Mouse (Mus musculus): ENCODE data around the gene Xrn2.
"Not testable (repeated sequence)": the region's sequence is repeated elsewhere in the genome, so short reads cannot be mapped to it uniquely, and the experiment has no call there.

Xrn2 gene

DNA sequence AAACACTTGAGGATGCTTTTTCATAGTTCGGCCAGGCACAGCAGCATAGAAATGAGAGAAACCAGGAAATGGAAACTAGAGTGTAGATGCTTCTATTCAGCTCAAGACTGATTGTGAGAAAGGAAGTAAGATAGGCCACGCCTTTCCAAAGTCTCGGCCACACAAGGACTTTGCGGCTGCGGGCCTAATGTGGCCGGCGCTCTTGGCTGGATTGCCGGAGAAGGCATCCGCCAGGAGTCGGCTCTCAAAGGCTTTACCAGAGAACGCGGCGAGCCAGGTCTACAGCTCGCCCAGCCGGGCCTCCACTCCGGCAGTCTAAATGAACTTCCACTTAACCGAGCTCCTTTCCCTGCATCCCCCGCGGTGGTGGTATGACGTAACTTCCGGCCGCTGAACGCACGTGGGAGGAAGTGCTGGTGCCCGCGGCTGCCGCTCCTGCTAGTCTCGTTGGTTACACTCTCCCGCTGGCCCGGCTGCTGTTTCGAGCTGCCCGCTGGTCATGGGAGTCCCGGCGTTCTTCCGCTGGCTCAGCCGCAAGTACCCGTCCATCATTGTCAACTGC, at the start of gene Xrn2:
Gene Xrn2, plus strand, starts transcription at position 374 of the 562 bp plus-strand sequence.
- peak; percentile 91 to 93 for DNase-seq

DNA sequence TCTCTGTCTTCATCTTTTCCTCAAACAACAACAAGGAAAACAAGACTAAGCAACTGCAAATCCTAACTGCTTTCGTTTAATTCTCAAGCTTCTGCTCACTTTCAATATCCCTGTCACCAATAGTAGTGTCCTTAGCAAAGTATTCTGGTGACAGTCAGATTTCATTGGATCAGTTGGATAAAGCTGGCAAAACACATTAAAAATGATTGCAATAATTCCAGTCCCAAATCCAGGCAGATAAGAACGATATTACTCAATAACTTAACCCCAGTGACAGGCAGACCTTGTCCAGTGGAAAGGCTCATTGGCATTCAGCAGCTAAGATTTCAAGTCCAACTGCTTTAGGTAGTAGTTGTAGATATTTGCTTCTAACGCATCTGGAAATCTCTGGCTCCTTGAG, 37.8 kb upstream of the Xrn2 start:
- no peak for DNase-seq

DNA sequence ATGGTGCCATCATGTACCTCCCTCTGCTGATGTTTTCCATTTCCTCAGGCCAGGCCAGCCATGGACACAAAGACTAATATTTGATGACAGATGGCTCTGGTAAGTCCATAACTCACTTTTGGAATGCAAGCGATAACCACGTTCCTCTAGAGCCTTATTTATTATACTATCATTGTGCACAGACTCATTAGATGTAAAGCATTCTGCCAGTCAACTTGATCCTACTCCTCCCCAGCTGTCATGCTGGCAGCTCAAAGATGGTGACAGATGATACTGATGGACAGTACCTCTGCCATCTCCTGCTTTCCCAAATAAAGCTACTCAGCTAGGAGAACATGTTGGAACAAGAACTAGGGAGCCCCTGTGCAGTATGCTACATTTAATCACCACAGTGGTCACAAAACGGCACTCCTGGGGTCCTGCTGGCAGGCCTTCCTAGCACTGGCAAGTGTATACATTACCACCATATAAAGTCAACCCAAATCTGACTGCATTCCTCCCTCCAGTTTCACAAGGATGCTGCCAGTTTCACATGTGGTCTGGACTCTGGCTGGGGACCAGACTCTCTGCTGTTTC, 37.3 kb upstream of the Xrn2 start:
- no peak for DNase-seq

DNA sequence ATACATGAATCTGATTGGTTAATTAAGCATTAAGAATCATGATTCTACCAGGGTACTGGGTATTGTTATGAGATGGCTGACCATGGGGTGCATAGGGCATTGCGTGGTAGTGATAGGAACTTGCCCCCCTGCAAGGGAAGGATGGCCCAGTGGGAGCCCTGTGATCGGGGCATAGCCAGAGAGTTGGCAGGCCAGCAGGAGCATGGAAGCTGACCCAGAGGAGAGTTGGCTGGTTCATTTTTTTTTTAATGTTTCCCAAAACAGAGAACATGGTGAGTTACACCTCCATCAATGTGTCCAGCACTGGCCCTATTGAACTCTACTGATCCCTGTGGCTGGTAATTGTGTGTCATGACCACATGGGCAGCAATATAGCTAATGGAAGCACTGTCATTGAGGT, 30.0 kb upstream of the Xrn2 start:
- DNase-seq = no peak

DNA sequence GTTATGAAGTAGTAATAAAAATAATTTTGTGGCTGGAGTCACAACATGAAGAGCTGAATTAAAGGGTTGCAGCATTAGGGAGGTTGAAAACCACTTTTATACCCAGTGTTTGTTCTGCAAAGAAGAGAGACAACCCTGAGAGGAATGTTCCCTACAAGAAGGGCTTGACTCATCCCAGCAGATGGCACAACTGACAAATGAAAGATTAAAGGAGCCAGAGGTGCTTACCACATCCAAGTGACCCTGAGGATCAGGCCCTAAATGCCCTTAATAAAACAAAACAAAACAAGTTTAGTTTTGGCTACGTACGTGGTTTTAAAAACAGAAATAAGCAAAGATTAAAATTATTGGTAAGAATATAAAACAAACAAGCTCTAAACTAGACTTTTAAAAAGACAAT, 28.0 kb upstream of the Xrn2 start:
- no peak for DNase-seq

DNA sequence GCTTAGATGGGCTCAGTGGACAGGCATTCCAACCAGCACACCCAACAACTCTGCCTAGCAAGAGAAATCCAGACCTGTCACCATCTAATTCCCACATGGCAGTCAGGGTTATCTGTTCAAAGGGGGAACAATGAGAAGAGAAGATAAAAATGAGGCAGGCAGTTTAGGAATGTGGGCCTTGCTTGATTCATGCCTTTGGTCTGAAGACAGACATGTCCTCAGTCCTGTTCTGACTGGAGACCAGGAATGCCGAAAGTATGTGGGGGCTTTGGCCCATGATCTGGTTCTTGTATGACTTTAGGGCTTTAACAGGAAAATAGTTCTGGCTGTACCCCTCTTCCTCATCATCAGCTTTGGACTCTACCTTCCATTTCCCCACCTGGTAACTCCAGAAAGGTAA, 27.0 kb upstream of the Xrn2 start:
- no peak for DNase-seq

DNA sequence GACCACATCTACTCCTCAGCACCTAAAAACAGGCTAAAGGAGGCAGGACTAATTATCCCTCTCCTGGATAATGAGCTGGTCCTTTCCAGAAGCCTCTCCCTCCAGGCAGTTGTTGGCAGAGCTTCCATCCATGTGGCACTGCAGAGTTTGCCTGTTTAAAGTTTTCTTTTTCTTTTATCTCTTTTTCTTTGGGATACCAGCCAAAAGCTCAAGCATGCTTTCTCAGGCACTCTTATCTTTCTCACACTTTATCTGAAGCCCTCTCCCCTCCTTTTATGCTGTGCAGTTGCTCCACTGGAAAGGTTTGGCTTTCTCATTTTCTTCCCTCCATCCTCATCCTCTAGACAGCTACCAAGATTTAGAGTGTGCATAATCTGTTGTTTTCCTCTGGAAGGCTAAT, 26.4 kb upstream of the Xrn2 start:
- no peak for DNase-seq

DNA sequence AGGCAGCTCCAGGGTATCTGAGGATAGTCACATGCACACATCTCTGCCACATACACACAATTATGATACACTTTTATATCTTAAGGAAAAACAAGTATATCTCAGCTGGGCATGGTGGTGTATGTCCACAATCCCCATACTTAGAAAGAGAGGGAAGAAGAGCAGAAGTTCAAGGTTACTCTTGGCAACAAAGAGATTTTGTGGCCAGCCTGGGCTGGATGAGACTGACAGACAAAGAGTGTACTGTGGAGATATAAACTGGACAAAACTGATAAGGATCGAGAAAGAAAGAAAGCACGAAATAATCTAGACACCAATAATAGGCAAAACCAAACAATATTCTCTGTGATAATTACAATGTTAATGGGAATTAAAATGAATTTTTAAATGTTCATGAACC, 5.5 kb upstream of the Xrn2 start:
- no peak for DNase-seq

DNA sequence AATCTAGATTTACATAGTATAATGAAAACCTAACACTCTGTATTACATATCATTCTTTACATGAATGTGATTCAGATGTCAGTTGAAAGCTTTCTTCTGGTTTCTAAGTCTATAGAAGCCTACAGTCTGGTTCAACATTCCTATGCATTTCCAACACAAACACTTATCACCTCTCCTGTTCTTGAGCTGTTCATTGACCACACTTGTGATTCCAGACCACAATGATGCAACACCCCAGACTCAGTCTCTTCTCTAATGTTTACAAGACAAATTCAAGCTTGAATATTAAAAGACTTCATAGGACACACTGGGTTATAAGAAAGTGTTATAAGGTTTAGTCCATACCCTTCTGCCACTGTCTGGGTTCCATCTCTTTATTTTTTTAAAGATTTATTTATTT, 3.7 kb upstream of the Xrn2 start:
- DNase-seq = no peak

DNA sequence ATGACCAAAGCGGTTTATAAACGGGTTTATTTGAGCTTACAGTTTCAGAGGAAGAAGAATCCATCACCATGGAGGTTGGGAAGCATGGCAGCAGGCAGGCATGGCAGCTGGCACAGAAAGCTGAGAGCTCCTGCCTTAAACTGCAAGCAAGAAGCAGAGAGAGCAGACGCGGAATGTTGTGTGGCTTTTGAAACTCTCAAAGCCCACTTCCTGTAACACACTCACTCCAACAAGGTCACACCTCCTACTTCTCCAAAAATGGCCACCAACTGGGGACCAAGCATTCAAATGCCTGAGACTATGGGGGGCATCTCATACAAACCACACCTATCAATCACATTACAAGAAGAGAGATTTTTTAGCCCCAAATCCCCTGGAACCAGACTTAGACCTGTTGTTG, 2.7 kb upstream of the Xrn2 start:
- peak; percentile 16 to 20 for DNase-seq

DNA sequence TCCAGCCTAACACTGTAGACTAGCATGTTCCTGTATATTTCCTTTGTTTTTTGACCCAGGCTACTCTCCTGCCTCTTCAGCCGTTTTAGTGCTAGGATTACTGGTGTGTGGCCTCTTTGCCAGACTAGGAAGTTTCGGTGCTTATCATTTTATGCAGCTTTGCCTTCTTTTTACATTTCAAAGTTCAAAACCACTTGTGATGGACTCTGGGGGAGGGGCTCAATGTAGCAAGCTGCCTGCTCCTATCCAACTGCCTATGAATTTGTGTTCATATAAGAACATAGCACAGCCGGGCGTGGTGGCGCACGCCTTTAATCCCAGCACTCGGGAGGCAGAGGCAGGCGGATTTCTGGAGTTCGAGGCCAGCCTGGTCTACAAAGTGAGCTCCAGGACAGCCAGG, 1.8 kb upstream of the Xrn2 start:
- DNase-seq = no peak

DNA sequence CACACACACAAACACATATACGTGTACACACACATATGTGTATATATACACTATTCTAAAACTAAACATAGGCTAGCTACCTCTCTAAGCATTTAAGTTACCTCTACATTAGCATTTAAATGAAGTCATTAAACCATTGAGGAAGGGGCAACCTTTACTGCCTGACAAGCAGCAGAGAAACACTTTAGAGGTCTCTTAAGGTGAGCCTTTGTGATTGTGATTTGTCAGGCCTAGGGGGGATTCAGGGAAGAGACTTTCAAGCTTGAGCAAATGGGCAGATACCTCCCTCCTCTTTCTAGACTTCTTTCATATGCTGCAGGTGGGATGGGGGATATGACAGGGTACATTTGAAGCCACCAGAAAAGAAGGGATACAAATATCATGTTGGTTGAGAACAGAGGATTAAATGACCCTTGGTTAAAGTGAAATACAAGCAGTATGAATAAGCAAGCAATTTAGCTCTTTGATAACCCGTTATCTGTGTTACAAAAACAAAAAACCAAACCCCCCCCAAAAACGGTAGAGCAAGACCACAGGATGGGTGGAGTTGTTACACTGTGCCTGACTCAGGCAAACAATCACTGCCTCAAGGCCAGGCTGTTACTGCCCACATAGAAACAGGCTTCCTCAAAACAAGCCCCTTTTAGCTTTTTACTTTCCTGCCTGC, 1.2 kb upstream of the Xrn2 start:
- DNase-seq = peak; percentile 6 to 16

DNA sequence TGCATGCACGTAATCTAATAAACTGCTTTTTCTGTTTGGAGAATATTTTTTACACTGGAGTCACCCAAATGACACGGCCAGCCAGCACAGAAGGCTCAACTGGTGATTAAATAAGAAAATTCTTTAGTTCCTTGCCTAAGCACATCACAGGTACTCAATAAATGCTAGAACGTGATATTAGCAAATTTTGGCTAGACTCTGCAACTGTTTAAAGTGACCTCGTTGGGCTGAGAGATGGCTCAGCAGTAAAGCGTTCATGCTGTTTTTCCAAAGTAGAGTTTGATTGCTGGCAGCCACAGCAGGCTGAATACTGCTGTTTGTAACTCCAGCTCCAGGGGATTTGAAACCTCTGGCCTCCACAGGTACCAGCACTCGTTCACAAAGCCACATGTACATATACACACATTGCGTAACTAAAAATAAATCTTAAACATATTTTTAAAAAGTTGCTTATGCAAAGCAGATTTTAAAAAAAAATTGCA, 614 bp upstream of the Xrn2 start:
- peak; percentile 6 to 29 for DNase-seq

DNA sequence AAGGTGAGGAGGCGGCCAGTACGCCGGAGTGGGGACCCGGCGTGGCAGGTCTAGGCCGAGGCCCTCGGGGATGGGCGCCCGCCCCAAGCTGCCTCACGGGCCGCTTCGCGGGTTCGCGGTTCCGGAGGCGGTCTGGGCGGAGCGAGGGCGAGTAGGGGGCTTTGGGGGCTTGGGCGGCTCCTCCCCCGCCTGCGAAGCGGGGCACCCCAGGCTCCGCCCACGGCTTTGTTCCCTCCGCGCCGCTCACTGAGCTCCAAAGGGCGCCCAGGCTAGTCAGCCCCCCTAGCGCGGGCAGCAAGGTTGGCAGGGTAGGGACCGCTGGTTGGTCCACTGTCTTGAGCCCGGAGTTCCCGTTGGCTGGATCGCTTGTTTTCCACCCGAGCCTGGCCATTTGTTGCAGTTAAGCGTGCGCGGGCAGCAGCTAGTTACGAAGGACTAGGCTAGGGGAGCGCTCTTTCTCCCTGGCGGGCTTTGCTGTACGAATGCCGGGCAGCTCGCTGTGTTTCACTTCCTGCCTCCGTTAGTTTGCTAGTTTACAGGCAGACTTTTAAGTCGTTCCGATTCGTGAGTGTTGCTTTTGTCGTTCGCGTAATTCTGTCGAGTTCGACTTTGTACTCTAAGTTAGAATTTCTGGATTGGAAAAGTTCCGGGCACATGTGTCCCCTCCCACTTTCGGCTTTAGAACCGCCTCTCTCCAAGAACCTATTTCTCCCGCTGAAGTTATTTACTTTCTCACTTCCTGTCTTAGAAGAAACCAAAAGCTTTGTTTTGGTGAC, 586 bp downstream of the Xrn2 start:
- no peak for DNase-seq

DNA sequence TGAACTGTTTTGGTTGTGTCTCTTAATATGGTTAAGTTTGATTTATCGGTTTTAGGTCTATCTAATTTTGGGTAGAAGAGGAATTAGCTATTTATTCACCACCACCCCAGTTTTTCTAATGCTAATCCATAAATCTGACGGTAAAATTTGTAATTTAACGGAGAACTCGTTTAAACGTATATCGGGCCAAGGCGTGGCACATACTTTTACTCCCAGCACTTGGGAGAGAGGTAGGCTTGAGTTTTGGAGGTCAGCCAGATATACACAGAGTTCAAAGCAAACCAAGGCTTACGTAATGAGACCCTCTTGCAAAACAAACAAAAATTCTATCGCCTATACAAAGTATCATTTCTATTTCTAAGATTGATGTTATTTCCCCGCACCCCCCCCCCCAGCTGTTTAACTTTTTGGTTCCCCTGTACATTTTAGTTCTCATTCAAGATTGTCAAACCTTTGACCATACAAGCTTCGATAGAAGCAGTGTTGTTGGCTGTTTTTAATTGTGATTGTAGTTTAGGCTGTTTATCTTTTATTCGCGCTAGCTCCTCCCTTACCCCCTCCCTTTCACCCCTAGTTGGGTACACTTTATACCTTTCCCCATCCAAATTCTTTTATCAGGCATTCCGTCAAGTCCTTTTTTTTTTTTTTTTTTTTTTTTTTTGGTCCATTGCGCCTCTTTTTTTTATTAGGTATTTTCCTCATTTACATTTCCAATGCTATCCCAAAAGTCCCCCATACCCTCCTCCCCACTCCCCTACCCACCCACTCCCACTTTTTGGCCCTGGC, 1.5 kb downstream of the Xrn2 start:
- DNase-seq = no peak

DNA sequence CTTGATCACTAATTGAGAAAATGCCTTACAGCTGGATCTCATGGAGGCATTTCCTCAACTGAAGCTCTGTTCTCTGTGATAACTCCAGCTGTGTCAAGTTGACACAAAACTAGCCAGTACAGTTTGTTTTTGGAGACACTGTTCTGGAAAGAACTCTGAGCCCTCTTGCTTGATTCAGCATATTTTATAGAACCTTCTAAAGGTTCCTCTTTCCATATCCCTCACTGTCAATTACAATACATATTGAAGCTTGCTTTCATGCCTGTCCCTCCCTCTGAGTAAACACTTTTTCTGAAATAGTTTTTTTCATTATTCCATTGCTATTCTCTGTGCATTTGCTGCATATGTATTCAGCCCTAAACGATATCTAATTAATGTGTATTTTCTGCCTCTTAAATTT, 9.2 kb downstream of the Xrn2 start:
- not testable (repeated sequence) for DNase-seq

DNA sequence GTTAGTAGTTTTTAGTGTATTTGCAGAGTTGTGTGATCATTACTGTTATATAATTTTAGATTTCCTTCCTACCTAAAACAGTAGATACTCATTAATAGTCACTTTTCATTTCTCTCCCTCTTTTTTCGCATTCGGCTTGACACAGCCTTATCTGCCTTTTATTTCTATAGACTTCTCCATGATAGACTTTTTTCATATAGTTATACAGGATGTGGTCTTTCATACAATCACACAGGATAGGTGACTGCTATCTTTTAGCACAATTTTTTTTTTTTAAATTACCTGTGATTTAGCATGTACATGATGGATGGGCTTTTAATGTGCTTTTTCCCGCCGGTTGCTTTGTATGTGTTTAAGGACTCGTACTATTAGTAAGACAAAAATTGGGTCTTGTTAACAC, 10.3 kb downstream of the Xrn2 start:
- DNase-seq = no peak

DNA sequence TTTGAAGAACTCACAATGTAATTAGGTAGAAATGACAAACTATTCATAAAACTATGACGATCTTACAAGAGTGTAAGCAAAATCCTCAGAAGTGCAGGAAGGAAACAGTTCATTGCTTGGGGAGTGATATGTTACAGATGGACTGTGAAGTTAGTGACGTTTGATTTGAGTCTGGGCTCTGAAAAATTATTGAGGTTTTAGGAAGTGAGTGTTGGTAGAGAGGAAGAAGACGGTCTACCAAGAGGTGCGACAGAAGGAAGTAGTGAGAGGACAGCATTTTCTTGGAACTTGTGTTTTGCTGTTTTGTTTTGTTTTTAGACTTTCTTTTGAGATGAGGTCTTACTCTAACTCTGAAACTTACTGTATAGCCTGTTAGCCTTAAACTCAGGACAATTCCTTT, 10.8 kb downstream of the Xrn2 start:
- DNase-seq = no peak

DNA sequence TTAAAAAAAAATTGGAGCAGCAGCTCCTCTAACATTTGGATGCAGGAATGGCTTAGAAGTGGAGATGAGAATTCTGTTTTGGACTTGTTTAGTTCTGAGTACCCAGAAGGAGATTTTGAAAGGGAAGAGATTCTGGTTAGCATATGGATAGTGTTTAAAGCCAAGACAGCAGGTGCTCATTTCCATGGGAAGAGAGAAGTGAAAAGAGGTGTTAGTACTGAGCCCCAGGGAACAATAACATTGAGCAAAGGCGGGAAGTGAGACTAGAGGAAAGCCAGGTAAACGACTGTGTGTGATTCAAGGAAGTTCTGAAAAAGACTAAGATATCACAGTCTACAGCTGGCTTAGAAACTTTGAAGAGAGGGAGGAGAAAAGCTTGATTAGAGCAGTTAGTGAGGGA, 20.3 kb downstream of the Xrn2 start:
- no peak for DNase-seq

DNA sequence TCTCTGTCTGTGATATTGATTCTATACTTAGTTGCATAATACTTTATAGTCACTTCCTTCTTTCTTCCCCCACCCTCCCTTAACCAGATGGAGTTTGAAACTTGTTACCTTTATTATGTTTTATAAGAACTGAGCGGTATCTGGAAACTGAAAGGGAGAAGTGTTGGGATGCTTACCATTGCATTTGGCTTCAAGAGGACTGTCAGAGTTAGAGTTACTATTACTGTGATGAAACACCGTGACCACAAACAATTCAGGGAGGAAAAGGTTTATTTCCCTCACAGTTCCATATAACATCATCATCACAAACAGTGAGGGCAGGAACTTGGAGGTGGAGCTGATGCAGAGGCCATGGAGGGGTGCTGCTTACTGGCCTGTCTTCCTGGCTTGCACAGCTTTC, 23.1 kb downstream of the Xrn2 start:
- no peak for DNase-seq

DNA sequence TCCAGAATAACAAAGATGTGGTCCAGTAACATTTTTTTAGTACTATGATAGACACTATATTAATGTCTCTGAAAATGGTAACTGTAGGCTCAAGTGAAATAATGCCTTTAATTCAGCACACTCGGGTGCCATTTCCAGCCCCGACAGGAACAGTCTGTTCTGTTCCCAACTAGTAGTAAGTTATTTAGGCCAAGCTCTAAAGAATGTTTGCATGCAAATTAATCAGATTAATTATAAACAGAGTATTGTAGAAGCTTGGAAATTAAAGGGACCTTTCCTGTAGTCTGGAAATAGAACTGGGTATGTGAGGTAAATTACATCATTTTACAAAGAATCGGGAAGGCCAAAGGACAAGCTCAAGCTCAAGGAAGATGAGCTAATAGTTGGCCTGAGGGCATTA, 34.3 kb downstream of the Xrn2 start:
- no peak for DNase-seq

DNA sequence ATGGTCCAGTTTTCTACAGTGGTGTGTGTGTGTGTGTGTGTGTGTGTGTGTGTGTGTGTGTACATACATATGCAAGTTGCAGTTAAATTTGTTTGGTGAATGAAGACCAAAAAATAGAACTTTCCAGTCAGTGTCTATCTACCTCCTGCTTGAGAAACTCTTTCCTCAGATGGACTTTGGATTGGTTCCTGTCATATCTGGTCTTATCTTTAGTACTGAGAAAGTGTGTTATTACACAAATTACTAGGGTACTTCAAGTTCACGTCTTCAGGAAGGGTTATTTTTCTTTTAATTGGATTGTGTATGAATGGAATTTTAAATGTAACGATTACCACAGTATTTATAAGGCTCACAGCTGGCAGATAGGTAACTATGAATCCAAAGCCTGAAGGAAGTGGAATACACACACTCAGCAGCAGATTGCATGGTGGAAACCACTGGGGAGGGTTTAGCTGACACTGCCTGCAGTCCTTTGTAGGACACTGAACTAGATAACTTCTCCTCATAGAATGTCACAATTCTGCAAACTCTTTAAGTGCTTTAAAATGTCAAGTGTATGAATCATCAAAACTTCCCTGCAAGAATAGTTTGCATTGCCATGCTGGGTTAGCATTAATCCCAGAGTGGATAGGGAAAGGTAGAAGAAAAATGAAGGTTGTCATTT, 40.6 kb downstream of the Xrn2 start:
- no peak for DNase-seq

Measured in spleen, adult 18-20 months (tissue).